Mouse (Mus musculus) hindbrain, postnatal 0 days (tissue): ENCODE results near the gene Il1rl1. TPM values are rescaled to one million over a fixed set of nuclear protein-coding genes. Genes with fewer than 3 reads are reported as not detected.

Experiments used
- ATAC-seq: fragments of 200-750 bp; cut with Nextera tagmentation; 2 replicates; pipeline ENCODE4 v1.8.0; 2017; ENCODE audit warnings: mild to moderate bottlenecking, moderate TSS enrichment, moderate library complexity
- DNase-seq: peaks from one replicate; pipeline ENCODE4 v3.0.0-alpha.2; 2015; ENCODE audit warnings: low spot score
- H3K27ac ChIP-seq: fragments of 300-500 bp; sonication (generic); 2 replicates; pipeline ENCODE4 v1.5.1; 2014; ENCODE audit warnings: mild to moderate bottlenecking
- H3K27me3 ChIP-seq: fragments of 300-500 bp; sonication (generic); 2 replicates; pipeline ENCODE4 v1.6.1; 2014; ENCODE audit warnings: low read length, mixed read lengths; ENCODE audit not compliant: insufficient read depth
- H3K36me3 ChIP-seq: fragments of 300-500 bp; sonication (generic); 2 replicates; pipeline ENCODE4 v1.6.1; 2014; ENCODE audit warnings: low read length, mixed read lengths; ENCODE audit not compliant: insufficient read depth
- H3K4me1 ChIP-seq: fragments of 300-500 bp; sonication (generic); 2 replicates; pipeline ENCODE4 v1.6.1; 2014; ENCODE audit warnings: antibody characterized with exemption, low read length, mixed read lengths; ENCODE audit not compliant: insufficient read depth
- H3K4me2 ChIP-seq: fragments of 300-500 bp; sonication (generic); 2 replicates; pipeline ENCODE4 v1.6.1; 2014; ENCODE audit warnings: low read depth, mild to moderate bottlenecking, low read length, moderate library complexity, mixed read lengths
- H3K4me3 ChIP-seq: fragments of 300-500 bp; sonication (generic); 2 replicates; pipeline ENCODE4 v1.5.1; 2014; ENCODE audit warnings: low read length
- H3K9ac ChIP-seq: fragments of 300-500 bp; sonication (generic); replicated peaks from 2 replicates; pipeline ENCODE4 v1.6.1; 2014; ENCODE audit warnings: mild to moderate bottlenecking, low read length, moderate library complexity, mixed read lengths
- H3K9me3 ChIP-seq: fragments of 300-500 bp; sonication (generic); 2 replicates; pipeline ENCODE4 v1.6.1; 2016; ENCODE audit warnings: low read length, mixed read lengths
- CTCF ChIP-seq: IDR thresholded peaks from 2 replicates; pipeline ENCODE4 v1.5.1; 2016; ENCODE audit warnings: antibody characterized with exemption, control low read depth, low read depth
- WGBS: fragments of 180-500 bp; shearing (Covaris S2); extraction: QIAGEN DNeasy Blood & Tissue Kit; methylation state at CpG from one replicate; pipeline ENCODE4 v1.1.7; 2014; 5-methylcytosine and 5-hydroxymethylcytosine counted together
- polyA plus RNA-seq: library from polyadenylated mRNA; unstranded; fragments of >200 nt; fragmentation: Nextera tagmentation; extraction: Ambion mirVana; gene quantifications from 2 replicates; pipeline ENCODE4 v1.2.1, GENCODE M21; 2015
- total RNA-seq: library from RNA; depleted of rRNA; stranded (reverse); fragments of >200 nt; gene quantifications from 2 replicates; pipeline ENCODE4 v1.2.3, GENCODE M21; 2014; rRNA removed

Il1rl1 gene
- total RNA-seq (0.10 TPM in 1 of 2 replicates, not detected in the other), polyA plus RNA-seq (0.09 TPM in 1 of 2 replicates, not detected in the other)

GRCm38 (mm10) chr1:40428910-40429675 is at the start of gene Il1rl1:
Gene Il1rl1 (plus strand): TSS chr1:40429570.
- no peak within 1 kb of the TSS for H3K4me2 ChIP-seq
- H3K27me3 ChIP-seq: no peaks in the 10 kb centered on the region
- no peak within 1 kb of the TSS for H3K9ac ChIP-seq
- no peaks in the 10 kb centered on the region for H3K36me3 ChIP-seq
- H3K9me3 ChIP-seq: no peaks in the 10 kb centered on the region
- DNase-seq (no peak), ATAC-seq (no peak)
- H3K27ac ChIP-seq: no peak within 1 kb of the TSS
- H3K4me1 ChIP-seq: no peaks in the 10 kb centered on the region
- no peak within 1 kb of the TSS for H3K4me3 ChIP-seq
- TF ChIP-seq CTCF: no peak
- 79% methylated on average over 5 of the region's 5 CpGs for WGBS

GRCm38 (mm10) chr1:40380111-40380510 is 49.3 kb upstream of the Il1rl1 start:
- no peak overlapping the region for H3K27ac ChIP-seq
- no peak overlapping the region for H3K4me3 ChIP-seq
- H3K9me3 ChIP-seq: no peaks in the 10 kb centered on the region
- no peaks in the 10 kb centered on the region for H3K4me1 ChIP-seq
- peak; percentile 64 for TF ChIP-seq CTCF
- no peaks in the 10 kb centered on the region for H3K27me3 ChIP-seq
- ATAC-seq (no peak), DNase-seq (peak; percentile 67)
- no peaks in the 10 kb centered on the region for H3K36me3 ChIP-seq
- no peak overlapping the region for H3K4me2 ChIP-seq
- H3K9ac ChIP-seq: no peak overlapping the region
- 66% methylated on average over 6 of the region's 6 CpGs for WGBS

GRCm38 (mm10) chr1:40380990-40381389 is 48.4 kb upstream of the Il1rl1 start:
- no peak for ATAC-seq
- H3K36me3 ChIP-seq: no peaks in the 10 kb centered on the region
- H3K27me3 ChIP-seq: no peaks in the 10 kb centered on the region

GRCm38 (mm10) chr1:40382841-40383240 is 46.5 kb upstream of the Il1rl1 start:
- Histone ChIP-seq H3K27me3 (no peaks in the 10 kb centered on the region), H3K4me1 (no peaks in the 10 kb centered on the region), H3K9me3 (no peaks in the 10 kb centered on the region), H3K9ac (no peak overlapping the region), H3K4me3 (no peak overlapping the region), H3K27ac (no peak overlapping the region), H3K36me3 (no peaks in the 10 kb centered on the region), H3K4me2 (no peak overlapping the region)
- ATAC-seq (no peak), DNase-seq (no peak)
- no peak for TF ChIP-seq CTCF
- WGBS: 83% methylated on average over 5 of the region's 5 CpGs

More at GRCm38 (mm10) chr1:40380990-40381389, 48.4 kb upstream of the Il1rl1 start:
- 84% methylated on average over 11 of the region's 11 CpGs for WGBS
- no peak for DNase-seq
- no peaks in the 10 kb centered on the region for H3K4me1 ChIP-seq
- H3K4me2 ChIP-seq: no peak overlapping the region
- no peak overlapping the region for H3K27ac ChIP-seq
- no peak overlapping the region for H3K9ac ChIP-seq
- H3K4me3 ChIP-seq: no peak overlapping the region
- H3K9me3 ChIP-seq: no peaks in the 10 kb centered on the region
- no peak for TF ChIP-seq CTCF

- Histone ChIP-seq H3K27ac (no peak overlapping the region), H3K36me3 (no peaks in the 10 kb centered on the region), H3K27me3 (no peaks in the 10 kb centered on the region), H3K9me3 (no peaks in the 10 kb centered on the region), H3K4me3 (no peak overlapping the region), H3K4me2 (no peak overlapping the region), H3K4me1 (no peaks in the 10 kb centered on the region), H3K9ac (no peak overlapping the region)
- TF ChIP-seq CTCF: no peak
- 91% methylated on average over 8 of the region's 8 CpGs for WGBS
- ATAC-seq (no peak), DNase-seq (no peak)
Measured at GRCm38 (mm10) chr1:40384931-40385545, 44.3 kb upstream of the Il1rl1 start.

GRCm38 (mm10) chr1:40391374-40391773 is 38.0 kb upstream of the Il1rl1 start:
- Histone ChIP-seq H3K4me2 (no peak overlapping the region), H3K9ac (no peak overlapping the region), H3K4me1 (no peaks in the 10 kb centered on the region), H3K27ac (no peak overlapping the region), H3K36me3 (no peaks in the 10 kb centered on the region), H3K9me3 (no peaks in the 10 kb centered on the region), H3K4me3 (no peak overlapping the region), H3K27me3 (no peaks in the 10 kb centered on the region)
- no peak for ATAC-seq
- DNase-seq: no peak
- no peak for TF ChIP-seq CTCF
- 85% methylated on average over 3 of the region's 3 CpGs for WGBS

GRCm38 (mm10) chr1:40392535-40392934 is 36.8 kb upstream of the Il1rl1 start:
- H3K36me3 ChIP-seq: no peaks in the 10 kb centered on the region
- WGBS: 81% methylated on average over 6 of the region's 6 CpGs
- no peak overlapping the region for H3K4me2 ChIP-seq
- H3K27ac ChIP-seq: no peak overlapping the region
- no peak overlapping the region for H3K9ac ChIP-seq
- no peaks in the 10 kb centered on the region for H3K9me3 ChIP-seq
- no peaks in the 10 kb centered on the region for H3K27me3 ChIP-seq
- ATAC-seq: no peak
- DNase-seq: no peak
- H3K4me3 ChIP-seq: no peak overlapping the region
- H3K4me1 ChIP-seq: no peaks in the 10 kb centered on the region
- no peak for TF ChIP-seq CTCF
